Mouse (Mus musculus) heart, postnatal 36 days (tissue): ENCODE results near the gene Eif3d. TPM values are rescaled to one million over a fixed set of nuclear protein-coding genes. Genes with fewer than 3 reads are reported as not detected.
A peak's percentile ranks its signal among the peaks of the same experiment; 100 is the strongest.

Experiments used
- DNase-seq, 2 experiments: peaks; one replicate each; pipeline ENCODE4 v3.0.0; 2021 to 2022
- intact Hi-C: fragments of 180-260 bp; cut with DNase I; formaldehyde crosslinking; loops from one replicate; pipeline ENCODE4 v1.15.1; 2025
- total RNA-seq, 2 experiments: library from RNA; stranded (reverse); gene quantifications; 2 replicates each; pipeline ENCODE4 v1.2.3; 2021

The Eif3d gene
- total RNA-seq, 2 experiments from 2014 or later = 63.6 to 73.2 TPM

DNA sequence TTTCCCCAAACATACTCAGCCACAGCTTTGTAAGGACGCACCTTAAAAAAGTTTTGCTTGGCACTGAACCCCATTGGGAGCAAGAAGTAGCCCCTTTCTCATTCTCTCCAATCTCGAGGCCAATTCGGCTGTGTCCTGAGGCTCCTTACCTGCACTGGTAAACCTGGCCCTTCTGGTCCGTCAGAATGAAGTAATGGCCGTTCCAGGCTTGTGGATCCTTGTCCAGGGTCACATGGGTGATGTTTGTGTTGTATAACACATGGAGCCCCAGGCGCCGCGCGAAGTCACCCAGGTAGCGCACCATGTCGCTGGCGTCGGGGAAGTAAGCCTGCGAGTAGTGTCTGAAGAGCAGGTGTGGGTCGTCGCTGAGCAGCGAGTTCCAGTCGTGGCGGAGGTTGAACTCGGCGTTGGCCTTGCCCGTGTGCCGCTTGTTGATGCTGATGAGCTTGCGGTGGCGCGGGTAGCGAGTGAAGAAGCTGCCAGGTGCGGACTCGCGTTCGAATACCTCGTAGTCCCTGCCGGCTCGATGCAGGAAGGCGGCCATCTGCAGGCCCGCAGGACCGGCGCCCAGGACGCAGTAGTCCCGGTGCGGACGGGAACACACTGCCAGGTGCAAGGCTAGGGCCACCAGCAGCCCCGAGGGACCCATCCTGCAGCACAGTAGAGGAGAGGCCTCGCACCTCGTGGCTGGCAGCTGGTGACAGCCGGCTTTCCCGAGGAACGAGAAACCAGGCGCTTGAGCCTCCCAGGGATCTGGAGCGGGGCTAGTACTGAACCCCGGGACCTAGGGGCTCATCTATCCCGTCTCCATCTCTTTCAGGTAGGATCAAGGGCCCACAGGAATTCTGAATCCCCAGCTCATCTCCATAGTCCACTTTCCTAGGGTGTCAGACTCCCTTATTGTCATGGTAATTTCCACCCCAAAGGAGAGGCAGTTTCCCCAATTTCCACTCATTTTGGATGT, 14.9 kb downstream of the Eif3d start:
- intact Hi-C loops = no loop called here
- no peak for DNase-seq

DNA sequence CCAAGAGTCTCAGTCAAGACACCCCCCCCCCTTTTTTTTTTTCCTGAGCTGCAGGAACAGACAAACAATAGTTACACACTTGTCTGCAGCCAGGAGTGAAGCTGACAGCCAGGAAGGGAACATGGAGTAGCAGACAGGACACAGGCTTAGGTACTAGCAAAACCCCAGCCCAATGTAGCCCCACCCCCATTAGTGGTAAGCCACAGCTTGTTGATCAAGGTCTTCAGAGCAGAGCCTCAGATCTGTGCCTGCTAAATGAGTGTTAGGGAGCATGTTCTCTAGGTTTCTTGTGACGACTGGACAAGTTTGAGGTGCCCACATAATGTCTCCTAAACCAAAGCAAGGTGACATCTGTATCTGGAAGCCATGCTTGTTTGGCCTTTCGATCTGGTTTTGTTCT, 16.3 kb downstream of the Eif3d start:
- no peak for DNase-seq
- intact Hi-C loops = no loop called here

DNA sequence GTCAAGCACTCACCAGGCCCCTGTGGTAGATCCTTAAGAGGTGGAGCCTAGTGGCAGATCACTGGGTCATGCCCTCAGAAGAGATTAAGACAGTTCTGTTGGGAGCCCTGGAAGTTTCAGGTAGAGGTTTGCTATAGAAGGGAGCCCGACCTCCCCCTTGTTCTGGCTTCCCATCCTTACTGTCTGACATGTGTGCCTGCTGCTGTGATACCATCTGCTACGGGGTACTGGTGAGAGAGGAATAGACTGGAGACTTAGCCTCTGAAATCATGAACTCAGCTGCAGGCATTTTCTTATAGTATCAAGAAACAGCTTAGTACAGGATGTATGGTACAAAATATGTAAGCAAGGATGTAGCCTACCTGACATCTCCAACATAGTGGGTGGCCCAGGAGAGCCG, 17.7 kb downstream of the Eif3d start:
- intact Hi-C loops = no loop called here
- no peak for DNase-seq

DNA sequence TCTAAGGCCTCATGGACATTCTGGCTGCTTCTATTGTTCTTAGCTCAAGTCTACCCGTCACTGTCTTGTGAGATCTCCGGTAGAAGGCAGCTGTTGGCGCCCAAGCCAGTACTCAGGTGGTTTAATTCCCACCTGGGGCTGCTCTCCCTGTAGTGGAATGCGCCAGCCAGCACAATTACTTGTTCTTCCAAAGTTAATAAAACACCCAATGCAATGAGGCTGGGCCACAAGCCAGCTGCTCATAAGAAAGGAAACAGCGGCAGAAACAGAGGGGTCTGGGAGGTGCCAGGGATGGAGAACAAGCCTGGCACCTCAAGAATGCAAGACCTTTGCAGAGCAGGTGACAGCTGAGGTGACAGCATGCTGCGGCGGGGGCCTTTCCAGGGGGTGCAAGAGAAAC, 21.6 kb downstream of the Eif3d start:
- no peak for DNase-seq
- intact Hi-C loops = no loop called here

DNA sequence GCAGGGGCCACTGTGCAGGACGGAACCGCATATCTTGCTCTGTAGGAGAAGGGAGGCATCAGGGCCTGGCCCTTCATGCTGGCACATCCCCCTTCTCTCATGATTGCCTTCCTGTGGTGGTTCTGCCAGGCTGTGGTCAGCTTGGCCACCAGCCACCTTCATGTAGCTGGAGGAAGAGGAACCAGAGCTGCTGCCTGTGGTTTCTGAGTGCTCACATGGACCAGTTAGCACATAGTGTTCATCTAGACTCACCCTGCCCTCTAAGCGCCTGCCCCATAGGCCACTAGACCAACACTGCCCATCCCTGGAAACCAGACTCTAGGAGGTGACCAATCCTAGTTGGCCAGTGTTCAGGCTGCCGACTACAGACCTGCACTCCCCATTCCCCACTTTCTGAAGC, 24.9 kb downstream of the Eif3d start:
- DNase-seq = peak in 1 of 2 experiments; percentile 53
- intact Hi-C loops = no loop called here

DNA sequence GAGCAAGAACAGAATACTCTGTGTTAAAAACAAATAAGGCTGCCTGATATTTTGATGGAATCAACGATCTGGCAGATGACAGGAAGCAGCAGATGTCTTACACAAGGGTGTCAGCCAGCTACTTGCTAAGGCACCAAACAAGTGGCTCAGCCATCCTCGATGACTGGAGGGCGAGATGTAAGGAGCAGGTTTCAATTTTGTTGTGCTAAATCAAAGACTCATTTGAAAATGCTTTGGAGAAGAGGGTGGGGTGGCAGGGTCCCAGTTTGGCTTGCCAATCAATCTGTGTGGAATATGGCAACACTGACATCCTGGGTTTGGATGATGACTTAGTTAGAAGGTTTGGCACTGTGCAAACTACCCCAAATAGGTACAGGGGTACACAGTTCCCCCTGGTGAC, 29.1 kb downstream of the Eif3d start:
- intact Hi-C loops = no loop called here

DNA sequence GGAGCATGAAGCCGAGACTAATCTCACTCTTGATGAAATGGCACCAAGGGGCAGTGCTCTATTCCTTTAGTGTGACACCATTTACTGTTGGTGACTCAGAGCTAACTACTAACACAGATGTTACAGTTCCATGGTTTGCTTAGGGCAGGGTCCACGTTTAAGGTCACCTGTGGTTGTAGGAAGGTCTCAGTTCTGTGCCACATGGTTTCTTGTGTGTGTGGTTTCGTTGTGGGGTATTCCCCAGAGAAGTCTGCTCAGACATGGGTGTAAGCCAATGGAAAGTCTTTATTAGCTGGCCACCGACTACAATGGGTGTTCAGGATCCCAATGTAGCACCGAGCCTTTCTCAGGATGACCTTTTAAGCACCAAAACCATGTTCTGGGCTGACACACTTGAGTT, 32.1 kb downstream of the Eif3d start:
- intact Hi-C loops = no loop called here
- DNase-seq = no peak

More for the DNA sequence above, 29.1 kb downstream of the Eif3d start:
- no peak for DNase-seq

DNA sequence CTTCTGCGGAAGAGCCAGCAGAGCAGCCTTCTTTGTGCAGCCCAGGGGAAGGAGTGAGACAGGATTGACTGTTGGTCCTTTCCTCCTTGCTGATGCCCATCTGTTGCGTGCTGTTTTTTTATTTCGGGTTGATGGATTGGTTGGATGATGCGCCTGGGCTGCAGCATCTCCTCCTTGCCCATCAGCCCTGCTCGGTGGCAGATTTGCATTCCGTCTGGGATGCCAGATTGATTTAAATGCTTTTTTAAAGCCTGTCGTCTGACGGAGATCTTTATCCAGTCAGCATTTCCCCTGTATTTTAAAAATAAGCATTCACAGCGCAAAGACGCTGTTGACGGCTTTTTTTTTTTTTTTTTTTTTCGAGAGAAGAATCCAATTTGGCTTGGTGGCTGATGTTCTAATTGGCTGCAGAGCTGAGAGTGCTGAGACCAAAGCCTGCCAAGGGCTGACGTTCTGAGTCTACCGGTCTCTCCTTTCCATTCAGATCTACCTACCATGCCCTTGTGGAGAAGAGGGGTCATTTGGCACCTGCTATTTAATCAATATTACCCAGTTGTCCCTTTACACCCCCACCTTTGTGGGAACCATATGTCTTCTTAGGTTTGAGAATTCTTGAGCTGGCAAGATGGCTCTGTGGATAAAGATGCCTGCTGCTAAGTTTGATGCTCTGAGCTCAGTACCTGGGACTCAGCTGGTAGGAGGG, 34.8 kb downstream of the Eif3d start:
- no peak for DNase-seq
- intact Hi-C loops = loop anchor here (2.0 kb wide), 1 partner anchor 35 kb away; the partner anchor contains the start of gene Eif3d

DNA sequence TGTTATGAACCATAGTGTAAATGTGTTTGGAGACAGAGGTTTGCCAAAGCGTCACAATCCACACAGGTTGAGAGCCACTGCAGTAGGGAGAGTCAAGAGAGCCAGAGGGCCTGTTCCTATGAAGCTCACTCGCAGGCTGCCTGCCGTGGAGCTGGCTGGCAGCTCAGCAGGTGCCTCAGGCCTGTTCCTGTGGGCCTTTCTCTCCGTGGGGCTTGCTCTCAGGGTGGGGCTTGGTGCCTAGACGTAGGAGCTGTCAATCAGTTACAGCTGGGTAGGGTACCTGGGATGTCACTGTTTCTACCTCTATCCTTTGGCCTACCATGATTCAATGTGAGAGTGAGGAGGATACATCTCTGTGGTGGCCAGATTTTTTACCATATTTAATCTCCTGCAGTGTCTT, 35.6 kb downstream of the Eif3d start:
- intact Hi-C loops = loop anchor here (2.0 to 5.0 kb wide), 3 partner anchors 36 to 242 kb away; partner anchors contain the start of genes Cacng2 and Eif3d
- DNase-seq = no peak

DNA sequence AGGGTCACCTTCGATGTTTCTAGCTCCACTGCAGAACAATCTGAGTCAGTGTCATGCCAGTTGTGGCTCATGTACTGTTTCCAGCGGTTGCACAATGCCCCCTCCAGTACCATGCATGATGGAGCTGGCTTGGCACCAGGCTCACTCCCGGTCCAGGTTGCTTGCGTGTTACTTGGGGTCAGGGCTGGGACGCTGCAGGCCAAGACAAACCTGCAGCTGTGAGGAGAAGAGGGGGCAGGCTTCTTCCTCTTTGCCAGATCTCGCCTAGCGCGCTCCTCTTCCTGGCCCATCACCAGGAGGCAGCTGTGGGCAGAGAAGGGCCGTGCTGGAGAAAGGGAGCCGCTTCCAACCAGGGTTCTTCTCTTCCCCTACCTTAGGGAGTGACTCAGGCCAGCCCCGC, 36.3 kb downstream of the Eif3d start:
- no peak for DNase-seq
- intact Hi-C loops = loop anchor here (2.0 to 5.0 kb wide), 3 partner anchors 36 to 243 kb away; partner anchors contain the start of genes Cacng2 and Eif3d

DNA sequence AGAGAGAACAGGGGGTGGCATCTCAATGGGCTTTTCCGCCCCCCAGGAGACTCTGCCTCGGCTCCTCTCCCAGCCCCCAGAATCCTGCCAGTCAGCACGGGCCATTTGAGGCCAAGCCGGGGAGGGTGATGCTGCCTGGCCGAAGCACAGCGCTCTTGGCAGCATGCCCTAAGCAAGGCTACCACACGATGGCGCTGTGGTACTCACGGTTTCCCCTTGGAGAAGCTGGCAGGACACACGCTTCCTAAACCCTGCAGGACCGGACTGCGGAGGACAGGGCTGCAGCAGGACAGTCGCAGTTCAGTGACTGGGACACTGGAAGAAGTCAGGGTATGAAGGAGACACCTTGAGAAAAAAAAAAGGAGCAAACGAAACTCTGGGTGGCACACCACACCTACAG, 36.8 kb downstream of the Eif3d start:
- peak; percentile 100 for DNase-seq
- intact Hi-C loops = loop anchor here (2.0 to 5.0 kb wide), 3 partner anchors 37 to 244 kb away; partner anchors contain the start of genes Cacng2 and Eif3d

DNA sequence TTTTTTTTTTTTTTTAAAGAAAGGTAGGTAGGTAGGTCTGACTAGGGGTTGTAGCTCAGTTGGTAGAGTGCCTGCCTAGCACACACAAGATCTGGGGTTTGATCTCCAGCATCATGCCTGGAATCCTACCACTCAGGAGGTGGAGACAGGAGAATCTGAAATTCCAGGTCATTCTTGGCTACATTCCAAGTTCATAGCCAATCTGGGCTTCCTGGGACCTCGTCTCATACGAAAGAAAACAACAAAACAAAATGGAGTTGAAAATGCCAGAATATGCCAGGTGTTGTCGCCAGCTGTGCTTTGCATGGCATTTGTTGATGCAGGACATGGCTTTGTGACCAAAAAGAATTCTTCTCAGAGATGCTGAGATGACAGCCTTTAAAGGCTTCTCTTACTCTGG, 37.4 kb downstream of the Eif3d start:
- intact Hi-C loops = loop anchor here (5.0 kb wide), 2 partner anchors 189 to 244 kb away; partner anchors contain the start of gene Cacng2

DNA sequence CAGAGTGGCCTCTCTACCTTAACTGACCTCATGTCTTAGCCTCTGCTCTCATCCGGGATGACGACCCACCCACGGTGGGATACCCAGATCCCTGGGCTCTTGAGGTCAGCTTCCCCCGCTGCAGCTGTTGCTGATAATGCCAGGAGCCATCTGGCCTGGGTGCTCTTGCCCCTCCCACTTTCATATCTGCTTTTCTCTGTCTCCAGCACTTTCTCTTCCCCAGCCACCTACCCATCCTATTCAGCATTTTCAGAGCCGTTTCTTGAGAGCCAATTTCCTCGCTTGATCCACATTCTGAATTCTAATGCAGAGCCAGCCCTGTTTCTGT, 39.0 kb downstream of the Eif3d start:
- intact Hi-C loops = loop anchor here (5.0 kb wide), 2 partner anchors 191 to 246 kb away; partner anchors contain the start of gene Cacng2
- no peak for DNase-seq

More for the DNA sequence above, 37.4 kb downstream of the Eif3d start:
- DNase-seq = no peak

DNA sequence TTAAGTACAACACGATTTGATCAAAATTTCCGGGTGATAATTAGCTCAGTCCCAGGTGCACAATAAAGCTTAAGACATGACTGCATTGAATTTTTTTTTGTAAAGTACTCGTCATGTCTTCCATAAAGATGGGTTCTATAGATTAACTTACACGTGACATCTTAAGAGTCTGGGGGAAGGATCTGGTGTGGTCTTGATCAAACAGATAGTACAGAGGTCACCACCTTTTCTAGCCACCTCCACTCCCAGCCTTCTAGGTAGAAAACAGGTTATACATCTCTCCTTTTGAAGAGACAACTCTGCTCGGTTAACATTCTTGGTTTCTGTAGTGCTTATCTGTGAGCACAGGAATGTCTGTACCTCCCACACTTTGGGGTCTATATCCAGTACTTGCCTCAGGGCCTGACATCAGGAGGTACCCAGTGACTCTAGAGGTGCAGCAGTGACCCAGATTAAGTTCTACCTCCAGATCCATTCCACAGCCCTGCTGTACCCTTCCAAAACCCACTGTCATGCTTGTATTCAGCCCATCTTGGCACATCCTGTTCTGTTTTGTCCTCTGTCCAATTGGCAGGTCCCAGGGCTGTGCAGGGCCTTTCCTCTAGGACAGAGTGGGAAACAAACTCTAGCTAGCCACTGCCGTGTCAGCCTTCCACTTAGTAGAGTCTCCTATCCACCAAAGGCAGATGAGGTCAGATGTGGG, 39.5 kb downstream of the Eif3d start:
- intact Hi-C loops = loop anchor here (5.0 kb wide), 2 partner anchors 191 to 246 kb away; partner anchors contain the start of gene Cacng2
- DNase-seq = no peak

DNA sequence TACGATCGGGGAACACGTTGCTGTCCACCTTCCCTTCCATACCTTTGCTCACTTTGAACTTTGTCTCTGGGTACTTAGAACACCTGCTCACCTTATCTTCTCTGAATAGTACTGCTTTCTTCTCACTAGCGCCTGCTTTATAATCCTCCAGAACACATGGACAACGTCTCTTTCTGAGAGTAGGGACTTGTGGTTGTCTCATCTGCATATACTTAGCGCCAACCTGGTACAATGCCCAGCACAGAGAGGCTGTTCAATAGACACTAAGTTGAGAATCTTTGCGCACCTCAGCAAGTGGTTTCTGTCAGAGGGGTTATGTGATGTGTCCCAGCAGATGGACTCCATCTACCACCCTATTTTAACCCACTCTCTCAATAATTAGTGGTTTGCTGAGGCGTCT, 40.8 kb downstream of the Eif3d start:
- intact Hi-C loops = loop anchor here (5.0 kb wide), 2 partner anchors 192 to 247 kb away; partner anchors contain the start of gene Cacng2
- no peak for DNase-seq

DNA sequence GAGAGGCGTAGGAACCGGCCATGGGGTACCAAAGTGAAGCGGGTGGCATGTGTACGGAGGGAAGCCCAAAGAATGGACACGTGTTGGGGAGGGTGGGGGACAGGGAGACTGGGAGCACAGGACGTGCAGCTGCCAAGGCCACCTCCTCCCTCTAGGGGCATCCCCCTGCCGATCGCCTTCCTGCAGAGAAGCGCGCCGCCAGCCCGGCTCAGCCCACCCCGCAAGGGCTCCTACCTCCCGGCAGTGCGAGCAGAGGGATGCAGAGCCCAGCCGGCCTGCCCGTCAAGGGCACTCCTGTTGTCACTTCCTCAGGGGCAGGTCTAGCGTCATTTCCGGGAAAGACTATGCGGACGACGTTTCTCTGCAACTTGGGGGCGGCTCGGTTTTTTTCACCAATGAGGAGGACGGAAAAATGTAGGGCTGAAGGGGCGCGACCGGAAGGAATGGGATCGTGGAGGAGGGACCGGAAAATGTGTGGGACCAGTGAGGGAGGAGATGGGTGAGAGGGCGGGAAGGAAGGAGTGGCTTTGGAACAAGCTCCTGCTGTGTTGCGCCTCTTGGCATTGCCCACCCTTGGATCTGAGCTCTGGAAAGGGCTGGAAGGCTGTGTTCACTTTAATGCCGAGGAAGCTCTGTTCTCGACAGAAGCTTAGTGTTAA, 41.8 kb downstream of the Eif3d start, which contains the start of gene Txn2:
Gene Txn2 (minus strand): TSS at position 334 of the 659 bp plus-strand sequence.
- intact Hi-C loops = no loop called here

DNA sequence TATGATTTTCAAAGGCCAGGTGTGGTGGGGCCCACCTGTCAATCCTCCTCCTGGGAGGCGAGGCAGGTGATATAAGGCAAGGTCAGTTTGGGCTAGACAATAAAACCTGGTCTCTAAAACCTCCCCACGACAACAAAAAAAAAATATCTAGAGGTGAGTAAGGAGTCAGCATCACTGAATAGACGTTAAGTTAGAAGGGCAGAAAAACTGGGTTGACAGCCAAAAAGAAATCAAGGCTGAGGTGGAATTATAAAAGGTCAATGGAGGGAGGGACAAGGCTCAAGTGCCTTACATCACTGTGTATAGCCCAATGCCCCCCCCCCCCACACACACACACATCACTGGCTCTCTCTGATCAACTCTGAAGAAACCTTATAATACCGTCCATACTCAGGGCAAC, 42.5 kb downstream of the Eif3d start:
- no peak for DNase-seq
- intact Hi-C loops = no loop called here

More for the DNA sequence above, 41.8 kb downstream of the Eif3d start, which contains the start of gene Txn2:
- DNase-seq = peak; percentile 92 to 93

DNA sequence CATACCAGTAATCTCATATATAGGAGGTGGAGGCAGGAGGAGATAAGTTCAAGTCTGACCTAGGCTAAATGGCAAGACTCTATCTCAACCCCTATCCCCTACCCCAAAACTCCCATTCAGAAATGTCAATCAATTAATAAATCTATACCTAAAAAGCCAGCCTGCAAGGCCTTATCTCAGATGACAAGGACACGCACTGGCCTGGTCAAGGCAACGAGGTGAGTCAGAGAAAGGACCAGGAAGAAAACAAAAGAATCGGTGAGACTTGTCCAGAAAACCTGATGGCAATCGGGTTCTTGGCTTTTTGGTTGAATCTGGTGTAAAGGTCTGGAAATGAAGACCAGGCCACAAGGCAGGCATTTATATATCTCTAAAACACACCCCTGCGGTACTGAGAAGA, 43.7 kb downstream of the Eif3d start:
- intact Hi-C loops = no loop called here

DNA sequence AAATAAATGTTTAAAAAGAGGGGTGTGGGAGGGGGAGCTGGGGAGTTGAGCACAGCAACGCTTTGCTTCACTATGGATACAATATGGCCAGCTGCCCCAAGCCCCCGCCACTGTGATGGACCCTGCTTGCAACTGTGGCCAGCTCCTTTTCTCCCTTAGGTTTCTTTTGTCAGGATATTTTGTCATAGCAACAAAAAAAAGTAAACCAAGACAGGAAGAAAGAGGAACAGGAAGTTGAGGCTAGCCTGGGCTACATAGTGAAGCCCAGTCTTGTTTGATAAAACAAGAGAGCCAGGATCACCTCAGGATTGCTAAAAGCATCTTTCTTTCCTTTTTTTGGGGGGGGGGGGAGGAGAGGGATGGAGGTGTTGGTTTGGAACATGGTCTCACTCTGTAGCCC, 45.4 kb downstream of the Eif3d start:
- intact Hi-C loops = no loop called here
- DNase-seq = no peak

More for the DNA sequence above, 43.7 kb downstream of the Eif3d start:
- no peak for DNase-seq
